Mouse (Mus musculus) CH12.LX (cell line): ENCODE data around the gene Prl3b1. TPM values are rescaled to one million over a fixed set of nuclear protein-coding genes. Genes with fewer than 3 reads are reported as not detected.

Experiments used
- polyA plus RNA-seq: library from polyadenylated mRNA; unstranded; fragments of >175 nt; gene quantifications from 2 replicates; pipeline ENCODE4 v1.2.1, GENCODE M21; 2012; ENCODE audit warnings: low read depth; ENCODE audit not compliant: insufficient read length
- total RNA-seq, 2 experiments: library from RNA; depleted of rRNA; stranded (reverse); fragments of 300-350 nt in 1 of 2; fragments of >200 nt in 1 of 2; gene quantifications; 2 replicates each; pipeline ENCODE4 v1.2.3; 2012 to 2014

The Prl3b1 gene
- total and polyA plus RNA-seq, 3 experiments: not detected

Other genes starting within 250 kb of the Prl3b1 start
- not detected in 2 replicates for gene Prl, start 184.3 kb upstream of the Prl3b1 start, total RNA-seq (2012; rRNA removed)
- gene Prl, start 184.3 kb upstream of the Prl3b1 start, total RNA-seq (2014; rRNA removed): not detected in 2 replicates
- gene Prl, start 184.3 kb upstream of the Prl3b1 start, polyA plus RNA-seq: not detected in 2 replicates
- gene Prl3d1, start 147.7 kb upstream of the Prl3b1 start, total RNA-seq (2012; rRNA removed): not detected in 2 replicates
- gene Prl3d1, start 147.7 kb upstream of the Prl3b1 start, total RNA-seq (2014; rRNA removed): not detected in 2 replicates
- gene Prl3d1, start 147.7 kb upstream of the Prl3b1 start, polyA plus RNA-seq: not detected in 2 replicates
- not detected in 2 replicates for gene Prl3d2, start 120.1 kb upstream of the Prl3b1 start, total RNA-seq (2012; rRNA removed)
- gene Prl3d2, start 120.1 kb upstream of the Prl3b1 start, total RNA-seq (2014; rRNA removed): not detected in 2 replicates
- gene Prl3d2, start 120.1 kb upstream of the Prl3b1 start, polyA plus RNA-seq: not detected in 2 replicates
- gene Prl3d3, start 85.1 kb upstream of the Prl3b1 start, total RNA-seq (2012; rRNA removed): not detected in 2 replicates
- gene Prl3d3, start 85.1 kb upstream of the Prl3b1 start, total RNA-seq (2014; rRNA removed): not detected in 2 replicates
- gene Prl3d3, start 85.1 kb upstream of the Prl3b1 start, polyA plus RNA-seq: not detected in 2 replicates
- not detected in 2 replicates for gene Prl3c1, start 45.2 kb upstream of the Prl3b1 start, total RNA-seq (2012; rRNA removed)
- gene Prl3c1, start 45.2 kb upstream of the Prl3b1 start, total RNA-seq (2014; rRNA removed): not detected in 2 replicates
- gene Prl3c1, start 45.2 kb upstream of the Prl3b1 start, polyA plus RNA-seq: not detected in 2 replicates
- gene Prl3a1, start 17.6 kb downstream of the Prl3b1 start, total RNA-seq (2012; rRNA removed): not detected in 2 replicates
- gene Prl3a1, start 17.6 kb downstream of the Prl3b1 start, total RNA-seq (2014; rRNA removed): not detected in 2 replicates
- gene Prl3a1, start 17.6 kb downstream of the Prl3b1 start, polyA plus RNA-seq: not detected in 2 replicates
- gene Prl6a1, start 70.8 kb downstream of the Prl3b1 start, total RNA-seq (2012; rRNA removed): not detected in 2 replicates
- not detected in 2 replicates for gene Prl6a1, start 70.8 kb downstream of the Prl3b1 start, total RNA-seq (2014; rRNA removed)
- gene Prl6a1, start 70.8 kb downstream of the Prl3b1 start, polyA plus RNA-seq: not detected in 2 replicates
- gene Prl8a2, start 103.8 kb downstream of the Prl3b1 start, total RNA-seq (2012; rRNA removed): not detected in 2 replicates
- gene Prl8a2, start 103.8 kb downstream of the Prl3b1 start, total RNA-seq (2014; rRNA removed): not detected in 2 replicates
- gene Prl8a2, start 103.8 kb downstream of the Prl3b1 start, polyA plus RNA-seq: not detected in 2 replicates
- not detected in 2 replicates for gene Prl2b1, start 149.0 kb downstream of the Prl3b1 start, total RNA-seq (2012; rRNA removed)
- not detected in 2 replicates for gene Prl2b1, start 149.0 kb downstream of the Prl3b1 start, total RNA-seq (2014; rRNA removed)
- not detected in 2 replicates for gene Prl2b1, start 149.0 kb downstream of the Prl3b1 start, polyA plus RNA-seq
- gene Prl8a6, start 196.8 kb downstream of the Prl3b1 start, total RNA-seq (2012; rRNA removed): not detected in 2 replicates
- gene Prl8a6, start 196.8 kb downstream of the Prl3b1 start, total RNA-seq (2014; rRNA removed): not detected in 2 replicates
- not detected in 2 replicates for gene Prl8a6, start 196.8 kb downstream of the Prl3b1 start, polyA plus RNA-seq